Mouse (Mus musculus): ENCODE data around the gene Ubl3.

Gene Ubl3

DNA sequence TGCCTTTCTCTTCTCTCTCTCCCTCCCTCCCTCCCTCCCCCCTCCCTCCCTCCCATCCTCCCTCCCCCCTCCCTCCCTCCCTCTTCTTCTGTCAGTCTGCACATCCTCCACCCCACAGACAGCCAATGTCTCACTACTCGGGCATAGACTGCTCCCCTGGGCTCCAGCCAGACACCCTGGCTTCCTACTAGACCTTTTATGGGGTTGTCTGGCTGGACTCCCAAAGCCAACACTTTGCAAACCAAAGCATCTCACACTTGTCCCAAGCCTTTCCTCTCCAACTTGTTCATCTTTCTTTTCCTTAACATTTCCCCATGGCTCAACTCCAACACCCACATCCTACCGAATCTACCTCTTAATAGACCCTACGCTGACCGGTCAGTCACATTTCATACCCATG lies 10.7 kb upstream of the Ubl3 start:
- no peak for DNase-seq (ENCODE audit: low read depth, low spot score)

DNA sequence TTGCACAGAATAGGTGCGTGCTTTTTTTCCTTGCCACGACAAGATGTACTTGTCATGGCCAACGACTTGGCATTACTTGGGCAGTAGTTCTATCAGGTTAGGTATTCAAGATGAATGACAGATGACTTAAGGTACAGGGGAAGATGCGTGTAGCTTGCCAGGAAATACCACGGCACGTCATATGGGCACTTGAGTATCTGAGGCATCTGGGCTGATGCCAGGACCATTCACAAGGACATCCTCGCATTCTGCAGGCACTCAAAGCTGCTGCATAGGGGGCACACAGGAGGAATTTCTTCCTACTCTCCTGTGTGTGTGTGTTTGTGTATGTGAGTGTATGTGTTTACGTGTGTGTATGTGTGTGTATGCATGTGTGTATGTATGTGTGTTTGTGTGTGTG lies 9.6 kb upstream of the Ubl3 start:
- no peak for DNase-seq (ENCODE audit: low read depth, low spot score)

DNA sequence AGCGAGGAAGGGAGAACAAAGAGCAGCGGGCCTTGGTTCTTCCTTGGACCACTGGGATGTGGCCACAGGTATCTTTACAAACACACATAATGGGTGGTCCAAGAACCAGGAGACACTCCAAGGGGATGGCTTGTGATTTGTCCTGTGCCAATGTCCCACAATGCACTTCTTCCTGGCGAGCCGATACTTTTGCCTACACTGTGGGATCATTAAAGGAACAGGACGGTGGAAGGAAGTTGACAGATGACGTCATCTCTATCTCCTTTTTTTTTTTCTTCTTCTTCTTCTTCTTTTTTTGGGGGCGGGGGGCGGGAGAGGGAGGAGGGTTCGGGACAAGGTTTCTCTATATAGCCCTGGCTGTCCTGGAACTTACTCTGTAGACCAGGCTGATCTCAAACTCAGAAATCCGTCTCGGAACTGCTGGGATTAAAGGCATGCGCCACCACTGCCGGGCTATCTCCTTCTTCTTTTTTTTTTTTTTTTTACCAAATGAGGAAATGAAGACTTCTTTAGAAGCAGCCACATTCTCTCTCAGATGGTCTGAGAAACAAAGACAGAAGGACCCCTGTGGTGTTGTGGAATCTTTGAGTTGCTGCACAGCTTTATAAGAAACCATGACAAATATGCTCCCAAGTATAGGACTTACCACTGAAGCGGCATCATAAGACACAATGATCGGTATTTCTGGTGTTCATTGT lies 6.8 kb upstream of the Ubl3 start:
- no peak for DNase-seq (ENCODE audit: low read depth, low spot score)

DNA sequence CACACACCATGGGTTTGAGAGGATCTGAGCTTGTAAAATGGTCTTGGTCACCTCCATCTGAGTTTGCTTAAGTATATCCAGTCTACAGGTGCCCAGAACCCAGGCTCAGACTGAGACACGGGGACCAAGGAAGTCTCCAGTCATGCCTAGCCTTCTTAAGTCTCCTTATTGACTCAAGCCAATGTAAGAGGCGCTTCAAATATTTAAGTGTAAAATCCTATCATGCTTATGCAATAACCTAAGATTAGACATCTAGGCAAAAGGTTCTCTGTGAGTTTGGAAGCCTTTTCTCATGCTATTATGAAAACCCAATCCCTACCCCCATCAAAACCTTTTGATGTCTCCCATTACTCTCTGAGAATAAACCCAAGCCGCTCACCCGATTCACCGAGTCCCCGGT lies 5.9 kb upstream of the Ubl3 start:
- DNase-seq (ENCODE audit: low read depth, low spot score), result no peak

DNA sequence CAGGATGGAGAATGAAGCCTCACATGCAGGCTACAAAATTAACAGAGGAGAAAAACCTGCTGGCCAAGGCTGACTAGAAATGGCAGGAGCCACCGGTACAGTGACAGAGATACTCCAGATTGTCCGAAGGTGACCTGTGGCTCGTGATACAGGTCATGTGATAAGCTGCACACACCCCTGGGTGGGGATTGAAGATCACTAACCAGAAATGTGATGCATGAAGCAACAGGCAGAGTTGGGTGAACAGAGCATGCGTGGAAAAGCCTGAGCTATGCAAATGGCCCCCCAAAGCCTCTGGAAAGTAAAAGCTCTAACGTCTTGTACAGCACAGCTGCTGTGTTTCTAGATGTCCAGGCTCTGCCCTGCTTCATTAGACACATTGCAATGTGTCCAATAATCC lies 3.9 kb upstream of the Ubl3 start:
- no peak for DNase-seq (ENCODE audit: low read depth, low spot score)

DNA sequence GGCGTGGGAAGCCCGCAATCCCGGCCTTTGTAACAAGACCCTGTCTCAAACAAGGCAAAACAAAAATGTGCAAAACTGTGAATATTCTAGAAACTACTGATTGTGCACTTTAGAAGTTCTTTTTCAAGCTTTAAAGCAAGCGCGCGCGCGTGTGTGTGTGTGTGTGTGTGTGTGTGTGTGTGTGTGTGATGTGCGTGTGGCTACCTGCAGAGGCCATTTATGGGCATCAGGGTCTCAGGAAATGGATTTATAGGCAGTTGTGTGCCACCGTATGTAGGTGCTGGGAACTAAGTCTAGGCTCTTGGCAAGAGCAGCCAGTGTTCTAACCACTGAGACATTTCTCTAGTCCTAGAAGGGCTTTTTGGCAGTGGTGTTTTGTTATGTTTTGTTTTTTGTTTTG lies 2.6 kb upstream of the Ubl3 start:
- no peak for DNase-seq (ENCODE audit: low read depth, low spot score)

DNA sequence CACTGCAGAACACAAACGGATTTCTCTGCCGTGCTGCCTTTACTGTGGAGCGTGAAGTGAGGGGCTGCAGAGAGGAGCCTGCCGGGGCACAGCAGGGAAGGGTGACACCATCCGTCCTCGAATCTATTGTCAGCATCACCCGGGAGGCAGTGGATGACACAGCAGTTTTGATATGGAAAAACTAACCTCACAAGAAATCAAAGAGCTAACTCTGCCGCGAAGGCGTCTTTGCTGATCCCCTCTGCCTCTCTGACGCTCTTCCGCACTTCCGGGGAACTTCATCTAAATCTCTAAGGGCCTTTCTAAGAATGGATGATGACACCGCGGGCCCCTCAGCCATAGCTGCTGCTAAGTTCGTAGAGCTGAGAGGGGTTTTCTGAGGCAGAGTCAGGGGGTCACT lies 2.1 kb upstream of the Ubl3 start:
- no peak for DNase-seq (ENCODE audit: low read depth, low spot score)

DNA sequence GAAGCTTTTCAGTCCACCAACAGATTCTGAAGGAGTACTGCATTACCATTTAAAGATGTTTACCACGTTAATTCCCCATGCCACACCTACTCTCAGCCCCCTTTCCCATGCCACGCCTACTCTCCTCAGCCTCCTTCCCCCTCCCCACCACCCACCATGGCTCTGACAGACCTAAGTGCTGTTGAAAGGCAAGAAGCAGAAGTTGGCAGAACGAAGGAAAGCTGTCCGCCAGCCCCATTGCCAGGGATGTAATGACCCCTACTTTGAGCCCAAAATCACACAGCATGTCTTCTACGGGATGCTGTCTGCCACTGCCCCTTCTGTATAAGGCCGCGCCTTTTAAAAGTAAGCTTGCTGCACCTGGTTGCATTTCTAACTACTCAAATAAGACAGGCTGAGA lies 1.7 kb upstream of the Ubl3 start:
- DNase-seq (ENCODE audit: low read depth, low spot score), result no peak

DNA sequence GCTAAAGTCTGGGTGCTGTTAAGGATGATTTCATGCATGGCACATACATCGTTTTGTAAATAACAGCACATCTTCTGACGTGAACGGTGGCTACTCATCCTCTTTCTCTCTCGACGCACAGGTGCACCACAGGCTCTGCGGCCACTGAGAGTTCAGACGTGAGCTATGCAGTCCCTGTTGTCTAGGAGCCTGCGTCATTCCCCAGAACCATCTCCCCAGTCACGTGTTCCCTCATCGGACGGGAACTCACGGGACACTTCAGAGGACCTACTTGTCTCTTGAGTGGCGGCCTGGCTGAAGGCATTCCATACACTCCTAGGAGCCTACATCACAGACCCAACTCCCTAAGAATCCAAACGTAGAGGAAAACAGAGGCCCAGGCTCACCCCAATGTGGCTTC lies 1.1 kb upstream of the Ubl3 start:
- no peak for DNase-seq (ENCODE audit: low read depth, low spot score)

DNA sequence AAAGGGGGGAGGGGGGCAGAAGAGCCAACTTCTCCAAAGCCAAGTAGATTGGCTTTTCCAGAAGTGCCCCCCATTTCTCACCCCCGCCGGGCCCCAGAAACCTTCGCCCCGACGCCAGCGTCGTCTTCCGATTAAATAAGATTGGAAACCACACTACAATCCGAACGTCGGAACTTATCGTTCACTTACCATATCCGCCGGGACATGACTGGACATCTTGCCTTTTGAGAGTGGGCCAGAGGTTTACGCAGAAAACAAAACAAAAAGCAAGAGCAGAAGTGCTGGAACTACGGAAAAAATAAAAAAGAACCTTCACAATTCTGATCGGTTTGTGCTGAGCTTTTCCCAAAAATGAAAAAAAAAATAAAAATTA lies 839 bp downstream of the Ubl3 start:
- DNase-seq (ENCODE audit: low read depth, low spot score), result peak; percentile 29

DNA sequence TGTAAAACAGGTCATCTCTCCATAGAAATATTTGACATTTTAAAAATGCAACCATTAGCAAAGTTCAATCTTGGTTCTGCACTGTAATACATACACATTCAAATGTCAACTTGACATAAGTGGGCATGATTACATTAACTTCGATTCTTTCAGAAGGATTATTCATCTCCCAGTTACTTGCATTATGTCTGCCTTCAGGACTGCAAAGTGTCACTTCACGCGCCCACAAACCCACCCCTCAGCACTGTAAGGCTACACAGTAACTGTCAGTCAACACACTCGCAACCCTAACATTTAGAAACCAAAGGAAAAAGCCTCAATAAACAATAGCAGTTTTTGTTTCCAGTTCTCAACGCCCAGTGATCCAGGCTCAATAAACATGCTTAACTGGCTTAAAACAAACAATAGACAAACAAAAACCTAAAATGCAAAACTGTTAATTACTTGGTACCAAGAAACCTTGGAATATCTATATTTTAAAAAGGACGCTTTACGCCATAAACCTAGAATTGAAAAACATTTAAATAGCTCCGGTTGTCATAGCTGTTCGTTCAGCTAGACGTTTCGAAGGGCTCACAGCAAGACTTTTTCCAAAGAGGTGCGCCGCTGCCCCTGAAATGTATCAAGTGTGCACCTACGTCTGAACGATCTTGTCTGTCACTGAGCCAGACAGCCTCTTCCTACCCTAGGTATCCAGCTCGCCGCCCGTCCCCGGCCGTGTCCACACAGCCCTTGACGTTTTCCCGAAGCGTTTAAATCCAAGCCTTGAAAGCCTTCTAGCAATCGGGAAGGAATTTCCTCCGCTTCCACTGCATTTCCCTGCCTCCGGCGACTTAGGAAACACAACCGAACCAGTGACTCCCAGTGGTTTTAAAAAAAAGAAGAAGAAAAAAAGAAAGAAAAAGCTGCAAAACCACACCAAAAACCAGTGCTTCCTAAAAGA lies 1.5 kb downstream of the Ubl3 start:
- peak; percentile 44 for DNase-seq (ENCODE audit: low read depth, low spot score)

DNA sequence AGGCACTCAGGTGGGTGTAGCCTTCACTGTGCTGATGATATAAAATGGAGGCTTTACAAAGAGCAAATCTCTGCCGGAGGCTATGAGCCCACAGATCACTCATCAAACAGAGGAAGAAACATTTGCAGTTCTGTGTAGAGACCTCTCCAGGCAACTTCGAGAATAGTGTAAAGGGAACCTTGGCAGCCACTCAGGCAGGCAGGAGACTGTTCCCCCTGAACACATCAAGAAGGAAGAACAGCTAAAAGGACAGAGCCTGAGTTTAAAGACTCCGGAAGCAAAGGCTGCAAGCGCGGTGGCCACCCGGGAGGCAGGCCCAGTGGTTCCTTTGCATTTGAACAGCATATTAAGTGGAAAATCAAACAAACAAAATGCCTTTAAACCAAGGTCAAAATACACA lies 2.2 kb downstream of the Ubl3 start:
- no peak for DNase-seq (ENCODE audit: low read depth, low spot score)

DNA sequence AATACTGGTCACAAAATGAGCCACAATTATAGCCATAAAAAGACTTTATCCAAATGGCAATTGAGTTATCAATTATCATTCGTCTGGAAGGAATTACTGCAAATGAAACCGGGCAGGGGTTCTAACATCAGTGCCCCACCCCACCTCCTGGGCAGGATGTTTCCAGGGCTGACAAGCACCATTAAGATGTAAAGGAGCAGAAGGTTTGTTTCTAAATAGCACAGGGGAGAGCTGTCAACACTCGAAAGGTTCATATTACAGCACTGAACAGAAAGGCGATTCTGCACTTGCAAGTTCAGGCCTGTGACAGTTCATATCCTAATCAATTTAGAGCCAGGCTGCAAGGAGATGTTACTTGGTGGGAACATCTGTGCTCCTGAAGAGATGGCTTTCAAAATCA lies 3.3 kb downstream of the Ubl3 start:
- DNase-seq (ENCODE audit: low read depth, low spot score), result no peak

DNA sequence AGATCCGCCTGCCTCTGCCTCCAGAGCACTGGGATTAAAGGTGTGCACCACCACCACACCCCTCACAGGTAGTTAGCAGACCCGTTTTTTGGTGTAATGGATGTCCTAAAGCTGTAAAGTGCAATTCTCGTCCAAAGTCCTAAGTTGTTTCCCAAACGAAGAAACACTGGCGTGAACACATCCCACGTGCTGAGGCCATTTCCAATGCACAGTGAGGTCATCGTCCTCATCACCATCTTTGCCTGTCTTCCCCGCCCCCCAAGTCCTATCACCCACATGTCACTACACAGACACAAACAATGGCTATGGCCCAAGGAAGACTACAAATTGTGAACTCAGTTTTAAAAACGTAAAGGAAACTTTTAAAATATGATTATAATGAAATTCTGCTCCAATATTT lies 4.0 kb downstream of the Ubl3 start:
- DNase-seq (ENCODE audit: low read depth, low spot score), result no peak

DNA sequence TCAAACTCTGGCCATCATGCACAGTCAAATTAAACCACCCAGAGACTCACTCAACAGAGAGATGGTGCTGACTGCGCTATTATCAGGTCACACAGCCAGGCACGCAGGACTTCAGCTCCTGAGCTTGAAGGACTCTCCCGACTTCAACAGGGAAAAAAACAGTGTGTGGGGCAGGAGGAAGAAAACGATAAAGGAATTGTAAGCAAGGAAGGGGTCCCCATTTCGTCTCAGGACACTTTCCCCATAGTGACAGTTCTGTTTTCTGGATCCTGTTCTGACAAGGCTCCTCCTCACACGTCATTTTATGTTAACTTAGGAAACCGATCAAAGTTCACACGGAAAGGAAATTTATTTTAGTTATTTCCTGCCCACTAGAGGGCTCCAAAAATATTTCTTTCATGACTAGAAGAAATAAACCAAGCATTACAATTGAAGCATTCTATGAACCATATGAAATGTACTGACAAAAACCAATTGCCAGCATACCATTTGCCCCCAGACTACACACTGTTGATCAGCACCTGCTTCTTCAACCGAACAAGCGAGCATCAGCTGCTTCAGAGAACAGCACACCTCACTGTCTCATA lies 4.6 kb downstream of the Ubl3 start:
- DNase-seq (ENCODE audit: low read depth, low spot score), result no peak

DNA sequence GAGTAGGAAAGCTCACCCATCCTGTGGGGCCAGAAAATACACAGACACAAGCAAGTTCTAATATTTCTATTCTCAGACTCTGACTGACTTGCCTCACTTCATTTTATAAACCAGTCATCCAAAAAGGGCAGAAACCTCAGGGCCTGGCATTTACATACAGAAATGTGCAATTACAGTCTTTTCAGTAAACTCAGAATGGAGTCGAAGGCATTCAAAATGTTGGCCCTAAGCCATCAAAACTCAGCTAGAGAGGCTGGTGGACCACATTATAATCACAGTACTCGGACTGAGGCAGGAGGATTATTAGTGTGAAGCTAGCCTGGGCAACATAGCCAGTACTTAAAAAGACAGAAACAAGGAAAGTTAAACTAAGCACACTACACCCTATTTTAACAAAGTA lies 5.6 kb downstream of the Ubl3 start:
- no peak for DNase-seq (ENCODE audit: low read depth, low spot score)

DNA sequence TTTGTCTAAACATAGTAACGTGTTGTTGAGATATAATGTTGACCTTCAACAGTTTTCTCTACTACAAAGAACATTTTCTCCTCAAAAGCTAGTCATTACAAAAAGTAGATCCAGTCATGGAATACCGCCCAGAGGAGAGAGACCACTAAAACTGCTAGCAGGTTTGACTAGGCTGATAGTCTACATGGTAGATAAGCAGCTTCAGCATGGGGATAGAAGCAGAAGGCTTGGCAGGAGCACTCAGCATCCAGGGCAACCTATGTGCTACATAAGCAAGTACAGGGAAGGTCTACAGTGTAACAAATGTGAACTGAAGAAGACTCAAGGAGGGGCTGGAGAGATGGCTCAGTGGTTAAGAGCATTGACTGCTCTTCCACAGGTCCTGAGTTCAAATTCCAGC lies 7.9 kb downstream of the Ubl3 start:
- no peak for DNase-seq (ENCODE audit: low read depth, low spot score)

DNA sequence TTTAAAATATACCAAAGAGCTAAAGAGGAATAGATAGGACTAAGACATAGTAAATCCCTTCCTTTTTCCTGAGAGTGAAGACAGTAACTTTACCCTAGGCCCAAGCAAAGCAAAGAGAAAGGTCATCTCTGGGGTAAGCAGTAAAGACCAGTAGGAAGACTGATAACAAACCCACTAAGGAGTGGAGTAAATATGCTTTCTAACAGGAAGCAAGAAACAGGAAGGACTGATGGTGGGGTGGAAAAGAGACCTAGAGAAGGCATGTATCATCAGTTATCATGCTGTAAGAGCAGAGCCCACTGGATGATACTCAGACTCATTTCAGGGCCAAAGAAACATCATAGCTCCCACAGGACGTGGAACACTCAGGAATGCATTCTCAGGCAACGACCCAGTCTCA lies 10.4 kb downstream of the Ubl3 start:
- DNase-seq (ENCODE audit: low read depth, low spot score), result no peak

DNA sequence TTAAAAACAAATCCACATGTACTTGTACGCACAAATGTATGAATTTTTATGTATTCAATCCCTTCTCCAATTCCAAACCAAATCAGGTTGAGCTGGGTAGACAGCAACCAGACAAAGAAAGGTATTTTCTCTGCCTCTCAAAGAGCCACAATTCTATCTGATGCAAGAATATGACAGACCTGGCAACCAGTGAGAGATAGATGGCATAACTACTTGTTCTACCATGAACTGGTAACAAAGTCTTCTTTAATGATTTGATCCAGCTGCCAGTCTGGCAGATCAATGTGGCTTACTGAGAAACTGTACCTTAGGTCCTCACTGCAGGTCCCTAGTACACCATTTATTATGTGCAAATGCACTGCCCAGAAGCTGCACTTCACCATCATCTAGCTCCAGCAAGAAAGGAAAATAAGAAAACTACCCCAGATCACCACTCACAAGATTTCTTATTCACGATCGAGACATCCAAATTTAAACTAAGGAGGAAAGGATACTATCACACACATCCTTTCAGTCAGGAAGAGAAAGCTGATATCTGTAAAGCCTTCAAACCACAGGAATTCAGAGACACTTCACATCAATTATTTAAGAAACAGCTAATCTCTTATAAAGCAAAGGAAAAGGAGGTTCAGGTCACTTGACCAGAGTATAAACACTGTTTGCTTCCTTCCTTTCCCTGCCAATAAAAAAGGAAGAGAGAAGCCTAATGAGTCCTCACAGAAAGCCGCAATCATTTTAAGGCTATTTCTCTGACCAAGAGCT lies 16.7 kb downstream of the Ubl3 start:
- no peak for DNase-seq (ENCODE audit: low read depth, low spot score)

DNA sequence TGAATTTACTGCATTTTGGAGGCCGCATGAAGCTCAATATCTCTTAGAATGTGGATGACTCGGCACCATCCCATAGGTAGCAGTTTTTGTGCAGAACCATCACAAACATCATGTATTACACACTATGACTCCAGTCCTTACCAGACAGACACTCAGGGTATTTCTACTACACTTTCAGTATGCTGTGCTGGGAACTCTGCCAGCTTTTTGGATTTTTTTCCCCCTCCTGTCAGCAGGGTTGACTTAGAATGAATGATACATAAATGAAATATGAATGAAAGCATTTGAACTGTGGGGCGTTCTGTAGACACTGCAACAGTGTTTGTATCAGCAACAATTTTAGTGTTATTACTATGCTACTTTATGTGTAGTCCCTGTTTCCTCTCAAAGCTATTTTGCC lies 17.9 kb downstream of the Ubl3 start:
- no peak for DNase-seq (ENCODE audit: low read depth, low spot score)

DNA sequence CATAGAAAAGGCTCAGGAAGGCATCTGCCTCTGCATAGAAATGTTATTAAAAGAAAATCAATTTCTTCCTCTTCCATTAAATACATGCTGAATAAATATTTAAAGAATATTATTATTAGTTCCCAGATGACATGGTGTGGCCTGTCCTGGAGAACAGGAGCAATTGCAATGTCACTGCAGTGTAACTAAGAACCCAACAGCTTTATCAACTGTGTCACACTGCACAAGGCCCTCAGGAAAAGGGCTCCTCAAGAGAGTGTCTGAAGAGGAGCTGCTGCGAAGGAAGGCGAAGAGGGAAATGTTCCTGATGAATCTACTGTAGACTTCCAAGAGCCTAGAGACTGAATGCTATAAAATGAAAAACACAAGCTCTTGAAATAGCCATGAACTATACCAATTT lies 18.7 kb downstream of the Ubl3 start:
- no peak for DNase-seq (ENCODE audit: low read depth, low spot score)

DNA sequence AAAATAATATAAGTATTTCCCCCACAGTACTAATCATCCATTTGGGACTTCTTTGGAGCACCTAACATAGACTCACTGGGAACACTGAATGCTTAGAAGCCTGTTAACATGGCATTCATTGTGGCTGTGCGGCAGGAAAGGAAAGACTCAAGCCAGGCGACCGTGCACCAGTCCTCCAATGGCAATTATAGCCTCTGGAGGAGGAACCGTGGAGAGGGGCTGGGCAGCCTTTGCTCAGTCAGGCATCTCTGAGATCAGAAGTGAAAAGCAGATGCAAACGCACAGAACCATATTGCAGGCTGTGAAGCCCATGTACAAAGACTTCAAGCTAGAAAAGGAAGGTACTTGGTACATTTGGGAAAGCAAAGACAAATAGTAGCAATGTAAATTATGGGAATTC lies 20.4 kb downstream of the Ubl3 start:
- no peak for DNase-seq (ENCODE audit: low read depth, low spot score)

All from skeletal muscle tissue, adult 2 months (tissue).